Mouse (Mus musculus) ES-Bruce4 (cell line): ENCODE results near the gene Mllt10.

Experiments used
- CTCF ChIP-seq: IDR thresholded peaks from one replicate; pipeline ENCODE4 v1.8.1; 2011; ENCODE audit warnings: low read depth, low read length
- EP300 ChIP-seq: IDR thresholded peaks from 2 replicates; pipeline ENCODE4 v1.6.1; 2011; ENCODE audit warnings: low read depth, low read length; ENCODE audit not compliant: insufficient read depth
- POLR2A ChIP-seq: IDR thresholded peaks from one replicate; pipeline ENCODE4 v1.8.1; 2011; ENCODE audit warnings: low read length; ENCODE audit not compliant: insufficient read depth

DNA sequence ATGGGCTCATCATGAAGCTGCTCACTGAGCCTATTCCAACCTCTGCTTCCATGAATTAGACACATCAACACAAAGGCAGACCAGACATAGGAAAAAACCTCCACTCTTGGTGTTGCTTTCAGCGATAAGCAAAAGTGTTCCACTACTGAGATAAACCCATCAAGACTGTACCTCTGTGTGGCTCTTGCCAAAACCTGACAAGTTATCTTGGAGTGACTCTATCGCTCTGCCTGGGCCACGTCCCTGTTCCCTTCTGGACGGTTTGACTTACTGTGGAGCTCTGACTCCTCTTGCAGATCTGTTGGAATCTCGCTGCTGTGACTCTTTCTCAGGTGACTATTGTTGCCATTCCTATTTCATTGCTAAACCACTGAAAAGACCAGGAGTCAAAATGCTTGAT is 180.5 kb downstream of the Mllt10 start:
- TF ChIP-seq POLR2A (no peak), EP300 (no peak), CTCF (no peak)
